ENCODE assay signal across 9 mouse cellular contexts in genomic region chr2:29747188-29747782, GRCm38 (mm10). TPM values are rescaled to one million over a fixed set of nuclear protein-coding genes. Genes with fewer than 3 reads are reported as not detected.
DNase-seq lines count a peak whose midpoint lies in the region; ATAC-seq and TF ChIP-seq lines count a peak whose summit lies in the region.
"Had no signal": no experiment of that assay in that cellular context is flagged by ENCODE, and none has a peak within 500 bp of the region (broad histone marks: within the 10 kb centered on the region; RNA-seq: fewer than 3 reads in every experiment).

No protein-coding gene starts in this region.

- H3K36me3 ChIP-seq in lung, embryonic 15.5 days = no peaks in the 10 kb centered on the region
- H3K36me3 ChIP-seq in intestine, embryonic 15.5 days = no peaks in the 10 kb centered on the region
- no peaks in the 10 kb centered on the region for H3K36me3 ChIP-seq in neural tube, embryonic 14.5 days (ENCODE audit: control insufficient read depth, insufficient read depth, low read length)

- peak overlapping the region; percentile 43 for H3K4me3 ChIP-seq in cerebellum, adult 2 months (replicated peaks; ENCODE audit: insufficient read depth, low read depth, low read length)
- peak overlapping the region; percentile 24 for H3K4me3 ChIP-seq in lung, embryonic 15.5 days
- H3K4me3 ChIP-seq in intestine, embryonic 15.5 days (replicated peaks) = peak overlapping the region; percentile 30
- H3K4me3 ChIP-seq in neural tube, embryonic 14.5 days (ENCODE audit: low read depth, low read length) = peak overlapping the region; percentile 34

- no peak overlapping the region for H3K27ac ChIP-seq in cerebellum, adult 2 months (ENCODE audit: insufficient read depth, low read length)
- no peak overlapping the region for H3K27ac ChIP-seq in lung, embryonic 15.5 days
- H3K27ac ChIP-seq in intestine, embryonic 15.5 days = no peak overlapping the region
- H3K27ac ChIP-seq in neural tube, embryonic 14.5 days (ENCODE audit: low read depth, low read length) = no peak overlapping the region

- peak in 1 of 2 experiments; percentile 43 for DNase-seq in cerebellum, adult 2 months
- no peak for DNase-seq in lung, postnatal 36 days
- DNase-seq in cerebellum, adult 11 months = no peak
- DNase-seq in layer of hippocampus, postnatal 25 days (ENCODE audit: extremely low spot score in 1 of 2, low spot score in 1 of 2) = no peak

- 2% methylated on average over 50 of the region's 50 CpGs for WGBS in cerebellum, adult 2 months
- 8% methylated on average over 50 of the region's 50 CpGs for WGBS in lung, embryonic 15.5 days
- WGBS in intestine, embryonic 15.5 days = 18% methylated on average over 50 of the region's 50 CpGs
- 2% methylated on average over 48 of the region's 50 CpGs for WGBS in neural tube, embryonic 14.5 days

- no peak for ATAC-seq in cerebellum, adult (ENCODE audit: insufficient number of reproducible peaks, low FRiP score, low TSS enrichment)
- ATAC-seq in lung, embryonic 15.5 days (ENCODE audit: borderline replicate concordance, extremely low read depth, low FRiP score, low TSS enrichment) = no peak
- no peak for ATAC-seq in intestine, embryonic 15.5 days
- ATAC-seq in neural tube, embryonic 14.5 days (ENCODE audit: low read depth) = no peak

- H3K9ac ChIP-seq in lung, embryonic 15.5 days = 0 out of 2 replicates have a peak overlapping the region, but pooled peaks have one; percentile 23
- H3K9ac ChIP-seq in intestine, embryonic 15.5 days = peak overlapping the region; percentile 34; the same call in 1 of the 2 replicates
- peak overlapping the region; percentile 65 for H3K9ac ChIP-seq in neural tube, embryonic 14.5 days (replicated peaks; ENCODE audit: low read depth, low read length)

- no peak for TF ChIP-seq CTCF in cerebellum, adult 2 months (IDR thresholded peaks at IDR 0.05; ENCODE audit: borderline replicate concordance, insufficient read depth, low read depth, low read length)

- H3K4me1 ChIP-seq in cerebellum, adult 2 months (ENCODE audit: control insufficient read depth, insufficient read depth, low read length) = no peaks in the 10 kb centered on the region
- H3K4me1 ChIP-seq in lung, embryonic 15.5 days = peaks cover 6% of the 10 kb centered on the region; the same call in 1 of the 2 replicates
- peaks cover 8% of the 10 kb centered on the region; the same call in 1 of the 2 replicates for H3K4me1 ChIP-seq in intestine, embryonic 15.5 days (replicated peaks)
- H3K4me1 ChIP-seq in neural tube, embryonic 14.5 days (ENCODE audit: control insufficient read depth, insufficient read depth, low read length) = no peaks in the 10 kb centered on the region

- TF ChIP-seq POLR2A in cerebellum, adult 2 months (IDR thresholded peaks at IDR 0.05; ENCODE audit: borderline replicate concordance, insufficient read depth, low read length) = no peak

- H3K4me2 ChIP-seq in lung, embryonic 15.5 days = peak overlapping the region; percentile 53
- peak overlapping the region; percentile 61 for H3K4me2 ChIP-seq in intestine, embryonic 15.5 days (replicated peaks)
- peak overlapping the region; percentile 63 for H3K4me2 ChIP-seq in neural tube, embryonic 14.5 days (ENCODE audit: low read depth, low read length)

- no peaks in the 10 kb centered on the region for H3K9me3 ChIP-seq in lung, embryonic 15.5 days
- no peaks in the 10 kb centered on the region for H3K9me3 ChIP-seq in intestine, embryonic 15.5 days
- H3K9me3 ChIP-seq in neural tube, embryonic 14.5 days (ENCODE audit: control insufficient read depth, low read length) = no peaks in the 10 kb centered on the region

- H3K27me3 ChIP-seq in cerebellum, adult 2 months (ENCODE audit: control insufficient read depth, insufficient read depth, low read length) = peaks cover 1% of the 10 kb centered on the region; the same call in 1 of the 2 replicates
- H3K27me3 ChIP-seq in lung, embryonic 15.5 days = peaks cover 58% of the 10 kb centered on the region
- H3K27me3 ChIP-seq in intestine, embryonic 15.5 days (replicated peaks) = peaks cover 35% of the 10 kb centered on the region
- H3K27me3 ChIP-seq in neural tube, embryonic 14.5 days (ENCODE audit: control insufficient read depth, insufficient read depth, low read length) = peaks cover 21% of the 10 kb centered on the region

RNA-seq across cellular contexts. Expression of gene Gm13420, which starts 4.2 kb away (rescaled TPM):
- polyA plus RNA-seq in cerebellum, adult 2 months (2012; rRNA removed) = 0.19 and 0.28 TPM in 2 replicates
- 1.7 TPM in 2 replicates for polyA plus RNA-seq in lung, embryonic 15.5 days (2015; fragmentation: Nextera tagmentation; extraction: Ambion mirVana)
- 0.43 and 1.3 TPM in 2 replicates for polyA plus RNA-seq in intestine, embryonic 15.5 days (2015; fragmentation: Nextera tagmentation; extraction: Ambion mirVana)
- polyA plus RNA-seq in neural tube, embryonic 14.5 days (2014; fragmentation: Nextera tagmentation; extraction: Ambion mirVana) = 0.31 TPM in 1 of 2 replicates, not detected in the other
- 1 to 10 TPM in 1 of 2 experiments, under 1 TPM in 1; 0.91 to 1.2 TPM for total RNA-seq in layer of hippocampus, postnatal 25 days (2021)

RNA-seq across cellular contexts. Expression of gene Gm13547, which starts 11.8 kb away (rescaled TPM):
- not detected in 2 replicates for polyA plus RNA-seq in cerebellum, adult 2 months (2012; rRNA removed)
- polyA plus RNA-seq in lung, embryonic 15.5 days (2015; fragmentation: Nextera tagmentation; extraction: Ambion mirVana) = 0.28 TPM in 1 of 2 replicates, not detected in the other
- 0.33 and 0.95 TPM in 2 replicates for polyA plus RNA-seq in intestine, embryonic 15.5 days (2015; fragmentation: Nextera tagmentation; extraction: Ambion mirVana)
- not detected in 2 replicates for polyA plus RNA-seq in neural tube, embryonic 14.5 days (2014; fragmentation: Nextera tagmentation; extraction: Ambion mirVana)
- total RNA-seq in layer of hippocampus, postnatal 25 days (2021) = not detected
- polyA plus RNA-seq: large intestine, adult 2 months had no signal

RNA-seq across cellular contexts. Expression of gene Coq4, which starts 40.0 kb away (rescaled TPM):
- 28.2 TPM in 2 replicates for polyA plus RNA-seq in cerebellum, adult 2 months (2012; rRNA removed)
- 28.3 and 30.3 TPM in 2 replicates for polyA plus RNA-seq in lung, embryonic 15.5 days (2015; fragmentation: Nextera tagmentation; extraction: Ambion mirVana)
- polyA plus RNA-seq in intestine, embryonic 15.5 days (2015; fragmentation: Nextera tagmentation; extraction: Ambion mirVana) = 45.7 and 56.6 TPM in 2 replicates
- 39.5 and 53.4 TPM in 2 replicates for polyA plus RNA-seq in neural tube, embryonic 14.5 days (2014; fragmentation: Nextera tagmentation; extraction: Ambion mirVana)
- total RNA-seq in layer of hippocampus, postnatal 25 days (2021) = 10 to 100 TPM; 28.6 to 30.7 TPM

RNA-seq across cellular contexts. Expression of gene Trub2, which starts 41.0 kb away (rescaled TPM):
- 39.9 and 42.8 TPM in 2 replicates for polyA plus RNA-seq in cerebellum, adult 2 months (2012; rRNA removed)
- 38.0 and 38.4 TPM in 2 replicates for polyA plus RNA-seq in lung, embryonic 15.5 days (2015; fragmentation: Nextera tagmentation; extraction: Ambion mirVana)
- polyA plus RNA-seq in intestine, embryonic 15.5 days (2015; fragmentation: Nextera tagmentation; extraction: Ambion mirVana) = 30.5 and 40.5 TPM in 2 replicates
- 27.1 and 29.3 TPM in 2 replicates for polyA plus RNA-seq in neural tube, embryonic 14.5 days (2014; fragmentation: Nextera tagmentation; extraction: Ambion mirVana)
- total RNA-seq in layer of hippocampus, postnatal 25 days (2021) = 10 to 100 TPM; 46.3 to 46.8 TPM

RNA-seq across cellular contexts. Expression of gene Slc27a4, which starts 55.1 kb away (rescaled TPM):
- polyA plus RNA-seq in cerebellum, adult 2 months (2012; rRNA removed) = 90.6 TPM in 2 replicates
- polyA plus RNA-seq in lung, embryonic 15.5 days (2015; fragmentation: Nextera tagmentation; extraction: Ambion mirVana) = 14.9 and 15.4 TPM in 2 replicates
- 31.8 and 35.2 TPM in 2 replicates for polyA plus RNA-seq in intestine, embryonic 15.5 days (2015; fragmentation: Nextera tagmentation; extraction: Ambion mirVana)
- 35.8 and 37.6 TPM in 2 replicates for polyA plus RNA-seq in neural tube, embryonic 14.5 days (2014; fragmentation: Nextera tagmentation; extraction: Ambion mirVana)
- 10 to 100 TPM; 74.1 to 76.7 TPM for total RNA-seq in layer of hippocampus, postnatal 25 days (2021)
